Mouse (Mus musculus) brain, embryonic 18.5 days (tissue): ENCODE results near the gene Tsc22d3.

Source experiments
- DNase-seq: peaks from one replicate; pipeline ENCODE4 v3.0.0-alpha.2; 2012; ENCODE audit warnings: low read depth, low spot score

Gene Tsc22d3

GRCm38 (mm10) chrX:140600410-140601109 is at the start of gene Tsc22d3:
Gene Tsc22d3, minus strand, starts transcription at chrX:140600659.
- no peak for DNase-seq

- no peak for DNase-seq
Observed at GRCm38 (mm10) chrX:140639592-140639991, 39.1 kb upstream of the Tsc22d3 start.

DNA sequence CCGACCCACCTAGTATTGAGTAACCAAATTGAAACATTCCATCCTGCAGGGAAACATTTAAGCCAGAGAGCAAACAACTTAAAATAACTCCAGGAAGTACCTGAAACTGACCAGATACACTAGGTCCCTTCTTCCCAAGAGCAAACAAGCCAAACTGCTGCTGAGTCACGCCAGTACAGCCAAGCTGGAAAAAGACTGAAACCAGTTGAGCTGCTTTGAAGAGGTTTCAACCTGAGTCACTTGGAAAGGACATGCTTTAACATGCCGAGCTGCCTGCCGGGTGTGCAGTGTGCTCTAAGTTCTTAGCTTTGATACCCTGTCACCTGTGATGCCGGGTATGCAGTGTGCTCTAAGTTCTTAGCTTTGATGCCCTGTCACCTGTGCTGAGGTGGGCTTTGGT is 37.6 kb upstream of the Tsc22d3 start:
- no peak for DNase-seq

DNA sequence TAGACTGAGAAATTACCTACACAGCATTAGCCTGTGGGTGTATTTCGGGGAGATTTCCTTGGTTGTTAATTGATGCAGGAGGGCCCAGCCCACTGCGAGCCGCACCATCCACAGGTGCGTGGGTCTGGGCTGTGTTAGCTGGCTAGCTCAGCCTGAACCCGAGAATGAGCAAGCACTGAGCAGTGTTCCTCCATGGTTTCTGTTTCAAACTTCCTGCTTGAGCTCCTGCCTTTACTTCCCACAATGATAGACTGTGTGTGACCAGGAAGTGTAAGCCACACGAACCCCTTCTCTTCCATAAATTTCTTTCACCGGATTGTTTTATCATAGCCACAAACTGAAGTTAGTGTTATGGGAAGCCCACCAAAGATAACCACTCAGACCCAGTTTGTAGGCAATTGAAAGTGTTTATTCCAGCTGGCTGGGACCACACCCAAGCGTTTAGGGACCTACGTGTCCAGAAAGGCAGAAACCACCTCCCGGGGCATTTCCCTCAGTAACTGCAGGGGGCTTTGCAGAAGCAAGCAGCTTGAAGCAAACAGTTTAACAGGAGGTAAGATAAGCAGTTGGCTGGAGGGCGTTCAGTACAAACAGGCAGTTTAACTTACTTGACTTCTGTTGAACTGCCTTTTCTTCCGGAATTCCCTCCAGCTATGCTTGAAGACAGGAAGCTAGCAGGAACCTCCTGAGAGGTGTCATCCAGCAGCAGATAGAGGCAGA is 24.6 kb upstream of the Tsc22d3 start:
- DNase-seq, result no peak

GRCm38 (mm10) chrX:140609938-140610337 is 9.5 kb upstream of the Tsc22d3 start:
- DNase-seq, result no peak

DNA sequence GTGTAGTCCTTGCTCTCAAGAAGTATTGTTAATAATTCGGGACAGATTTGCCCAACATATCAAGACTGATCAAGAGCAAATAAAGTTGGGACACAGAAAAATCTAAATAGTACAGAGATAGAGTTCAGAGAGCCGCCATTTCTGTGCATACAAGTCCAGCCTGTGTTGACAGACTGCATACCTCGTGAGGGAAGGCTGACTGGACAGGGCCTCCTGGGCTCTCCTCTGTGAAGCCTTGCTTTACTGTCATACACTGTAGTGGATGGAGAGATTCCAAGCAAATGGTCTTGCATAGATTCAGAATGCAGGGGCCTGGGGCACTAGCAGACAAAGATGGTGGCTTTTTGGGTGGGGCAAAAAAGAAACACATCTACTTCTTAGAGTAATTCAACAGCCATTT is 1.4 kb upstream of the Tsc22d3 start:
- no peak for DNase-seq

DNA sequence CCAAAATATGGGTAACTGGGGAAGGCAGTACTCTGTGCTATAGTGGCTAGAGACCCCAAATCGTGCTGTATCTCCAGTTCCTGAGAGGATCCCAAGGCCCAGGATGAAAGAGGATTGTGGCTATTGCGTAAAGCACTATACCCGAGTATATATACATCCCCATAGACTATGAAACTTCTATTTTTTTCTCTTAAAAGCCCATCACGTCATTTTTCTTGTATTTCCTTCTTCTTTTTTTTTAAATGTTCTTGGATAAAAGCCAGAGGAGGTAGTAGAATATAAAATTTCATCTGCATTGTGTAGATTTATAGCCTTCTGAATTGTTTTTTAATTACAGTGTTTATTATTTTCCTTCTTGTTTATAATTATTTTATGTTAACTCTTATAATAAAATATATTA is 852 bp upstream of the Tsc22d3 start:
- DNase-seq, result no peak

DNA sequence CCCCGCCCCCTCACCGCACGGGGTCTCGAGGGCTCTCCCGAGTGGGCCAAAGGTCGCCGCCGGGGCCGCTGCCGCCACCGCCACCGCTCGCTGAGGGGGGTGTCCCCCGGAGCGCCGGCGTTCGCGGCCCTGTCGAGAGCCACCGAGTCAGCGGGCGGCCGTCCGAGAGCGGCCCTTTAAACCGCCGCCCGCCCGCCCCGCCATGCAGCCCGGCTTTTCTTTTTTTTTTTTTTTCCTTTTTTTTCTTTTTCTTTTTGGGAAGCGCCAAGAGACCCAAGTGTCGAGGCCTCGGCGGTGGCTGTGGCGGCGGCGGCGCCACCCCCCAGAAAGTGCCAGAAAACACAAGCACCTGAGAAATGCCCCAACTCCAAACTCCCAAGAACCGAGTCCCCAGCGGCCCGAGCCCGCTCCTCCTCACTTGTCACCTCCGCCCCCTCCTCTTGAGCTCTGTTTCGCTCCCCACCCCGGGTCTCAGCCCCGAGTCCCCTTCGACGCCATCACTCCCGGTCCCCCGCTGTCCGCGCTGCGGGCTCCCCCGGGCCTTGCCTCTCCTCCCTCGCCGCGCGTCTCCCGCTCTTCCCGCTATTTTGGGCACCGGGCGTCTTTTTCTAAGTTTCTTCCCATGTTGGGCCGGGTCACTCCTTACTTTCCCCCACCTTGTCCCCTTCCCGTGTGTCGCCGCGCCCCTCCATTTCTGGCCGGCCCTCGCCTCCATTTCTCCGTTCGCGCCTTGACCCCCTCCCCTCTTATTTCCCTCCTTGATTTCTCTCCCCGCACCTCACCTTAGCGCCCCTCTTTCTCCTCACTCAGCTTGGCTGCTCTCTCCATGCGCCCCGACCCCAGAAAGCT is 674 bp downstream of the Tsc22d3 start:
- no peak for DNase-seq

- DNase-seq, result no peak
Observed at GRCm38 (mm10) chrX:140598850-140599560, 1.5 kb downstream of the Tsc22d3 start.

- DNase-seq, result no peak
Observed at GRCm38 (mm10) chrX:140598194-140598849, 2.1 kb downstream of the Tsc22d3 start.

DNA sequence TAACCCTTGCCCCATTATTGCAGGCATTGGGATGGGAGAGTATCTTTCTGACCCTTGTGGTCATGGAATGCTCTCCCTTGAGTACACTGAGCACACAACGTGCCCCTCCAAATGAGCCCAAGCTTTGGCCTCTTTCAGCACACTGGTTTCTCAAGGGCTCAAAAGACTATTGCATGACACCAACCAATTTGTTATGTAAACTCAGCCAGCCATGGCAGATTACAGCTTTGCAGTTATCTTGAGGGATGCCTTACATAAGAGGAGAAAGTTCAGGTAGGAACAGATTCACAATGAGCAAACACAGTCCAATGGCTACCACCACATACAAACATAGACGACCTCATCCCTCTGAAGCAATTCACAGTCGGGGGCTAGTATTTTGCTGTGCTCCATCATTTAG is 9.3 kb downstream of the Tsc22d3 start:
- DNase-seq, result no peak

GRCm38 (mm10) chrX:140590142-140590541 is 10.3 kb downstream of the Tsc22d3 start:
- DNase-seq, result no peak

DNA sequence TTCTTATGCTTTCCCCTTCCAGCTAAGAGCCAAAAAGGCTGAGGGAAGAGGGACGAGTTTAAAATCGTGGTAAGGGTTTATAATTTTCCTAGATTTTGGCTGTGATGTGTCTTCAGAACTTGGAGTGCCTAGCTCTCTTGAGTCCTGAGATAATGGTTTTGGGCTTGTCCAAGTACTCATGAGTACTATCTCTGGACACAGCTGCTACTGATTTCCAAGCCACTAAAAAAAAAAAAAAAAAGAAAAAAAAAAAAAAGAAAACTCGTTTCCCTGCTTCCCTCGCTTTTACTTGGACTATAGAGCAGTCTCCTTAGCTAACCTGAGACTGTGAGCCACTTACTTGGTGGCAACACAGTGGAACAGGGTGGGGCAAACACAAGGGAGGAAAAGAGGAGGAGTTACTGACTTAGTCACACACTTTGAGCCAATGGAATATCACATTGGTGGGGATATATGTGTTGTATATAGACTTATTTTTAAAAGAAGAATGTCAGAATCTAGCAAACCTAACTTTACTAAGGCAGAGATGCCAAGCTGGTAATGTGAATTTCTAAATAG is 11.2 kb downstream of the Tsc22d3 start:
- no peak for DNase-seq

DNA sequence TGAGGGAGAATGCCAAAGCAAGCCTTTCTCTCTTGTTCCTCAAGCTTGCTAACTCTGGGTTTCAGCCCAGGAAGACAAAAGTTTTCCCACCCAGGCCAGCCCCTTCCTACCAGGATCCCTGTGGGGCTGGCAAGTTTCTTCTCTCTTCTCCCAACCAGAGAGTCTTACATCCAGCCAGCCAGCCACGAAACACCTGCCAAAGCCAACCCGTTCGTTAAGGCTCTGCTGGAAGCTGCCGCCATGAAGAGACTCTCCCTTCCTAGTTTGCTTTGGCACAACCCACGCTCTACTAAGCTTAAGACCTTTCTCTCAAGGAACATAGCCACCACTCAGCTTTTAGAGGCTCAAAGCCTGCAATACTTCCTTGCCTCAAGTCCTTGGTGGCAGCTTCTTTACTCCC is 11.9 kb downstream of the Tsc22d3 start:
- DNase-seq, result no peak

DNA sequence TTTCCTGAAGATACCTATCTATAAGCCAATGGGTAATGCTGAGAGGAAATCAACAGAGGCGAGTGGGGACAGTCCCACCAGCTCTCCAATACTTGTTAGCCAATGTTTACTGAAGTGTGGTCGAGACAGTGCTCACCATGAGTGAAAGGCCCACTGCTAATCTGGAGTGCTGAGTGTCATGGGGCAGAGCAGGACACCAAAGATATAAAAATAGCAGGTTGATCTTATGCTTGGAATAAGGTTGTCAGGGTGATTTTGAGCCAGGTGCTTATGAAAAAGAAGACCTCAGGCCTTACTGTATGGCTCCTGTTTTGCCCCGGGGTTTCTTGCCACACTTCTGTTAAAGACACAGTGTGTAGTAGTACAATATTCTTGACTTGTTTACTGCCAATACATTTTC is 20.0 kb downstream of the Tsc22d3 start:
- no peak for DNase-seq

DNA sequence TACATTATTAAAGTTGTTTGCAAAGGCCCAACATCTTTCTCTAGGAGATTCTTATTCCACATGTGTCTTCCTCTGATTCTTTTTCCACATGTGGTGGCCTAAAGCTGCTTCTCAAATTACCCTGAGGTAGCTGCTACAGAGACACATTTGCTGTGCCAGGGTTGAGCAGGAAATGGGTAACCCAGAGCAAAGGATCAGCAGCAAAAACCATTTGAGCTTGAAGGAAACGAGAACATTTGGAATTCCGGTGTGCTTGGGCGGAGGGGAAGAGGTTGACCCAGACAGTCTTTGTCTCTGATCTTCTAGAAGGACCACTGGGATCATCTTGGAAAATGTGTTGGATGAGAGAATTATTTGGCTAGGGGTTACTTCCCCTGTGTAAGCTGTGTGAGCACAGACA is 24.8 kb downstream of the Tsc22d3 start:
- no peak for DNase-seq

- no peak for DNase-seq
Observed at GRCm38 (mm10) chrX:140575200-140575599, 25.3 kb downstream of the Tsc22d3 start.

GRCm38 (mm10) chrX:140572702-140573338 is 27.6 kb downstream of the Tsc22d3 start:
- no peak for DNase-seq

- no peak for DNase-seq
Observed at GRCm38 (mm10) chrX:140569595-140569994, 30.9 kb downstream of the Tsc22d3 start.

DNA sequence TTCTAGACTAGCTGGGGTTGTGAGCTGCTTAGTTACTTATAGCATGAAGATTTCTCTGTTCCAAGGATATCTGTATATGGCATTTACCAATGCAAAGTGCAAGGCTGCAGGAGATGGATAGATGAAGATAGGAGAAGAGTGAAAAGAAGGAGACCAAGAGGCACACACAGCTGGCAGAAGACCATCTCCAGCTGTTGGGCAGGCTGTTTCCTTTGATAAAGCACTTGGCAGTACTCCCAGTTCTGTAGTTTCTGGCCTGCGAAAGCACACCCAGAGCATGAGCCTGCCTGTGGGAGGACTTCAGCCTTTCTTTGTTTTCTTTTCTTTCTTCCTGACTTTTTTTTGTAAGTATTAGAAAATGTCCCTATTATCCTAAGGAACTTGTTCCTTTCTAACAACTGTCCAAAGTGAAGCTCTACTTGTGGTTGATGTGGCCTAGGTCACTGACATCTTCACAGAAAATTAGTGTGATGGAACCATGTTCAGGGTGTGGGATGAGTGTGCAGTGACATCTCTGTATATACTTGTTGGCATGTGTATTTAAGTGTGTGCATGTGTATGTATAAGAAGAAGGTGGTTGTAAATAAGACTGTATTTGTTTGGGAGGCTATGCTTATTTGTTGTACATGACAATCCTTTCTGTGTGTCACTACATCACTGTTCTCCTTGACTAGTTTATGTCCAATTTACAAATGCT is 32.6 kb downstream of the Tsc22d3 start:
- DNase-seq, result no peak
